Mouse (Mus musculus): ENCODE results near the gene Spag5. TPM values are rescaled to one million over a fixed set of nuclear protein-coding genes. Genes with fewer than 3 reads are reported as not detected.
"Not testable (repeated sequence)": the region's sequence is repeated elsewhere in the genome, so short reads cannot be mapped to it uniquely, and the experiment has no call there.

Spag5 gene
- total and polyA plus RNA-seq, 2 experiments from 2014 or later: 2.2 to 3.6 TPM

DNA sequence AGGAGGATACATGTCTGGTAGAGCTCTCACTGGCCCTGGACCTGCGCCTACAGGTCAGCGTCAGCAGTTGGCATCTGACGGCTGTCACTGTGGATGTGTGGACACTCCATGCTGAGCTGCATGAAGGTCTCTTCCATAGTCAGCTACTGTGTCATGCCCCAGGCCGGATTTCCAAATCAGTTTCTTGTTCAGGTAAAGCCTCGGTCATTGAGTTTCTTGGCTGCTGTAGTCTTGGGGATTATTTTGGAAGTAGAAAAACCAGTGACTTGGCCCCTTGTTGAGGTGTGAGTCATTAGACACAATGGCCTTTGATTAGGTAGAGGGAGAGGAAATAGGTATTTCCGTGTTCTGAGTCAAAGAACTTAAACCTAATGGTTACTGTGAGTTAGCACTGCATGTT is 35.8 kb upstream of the Spag5 start:
- WGBS: 94% methylated on average over 6 of the region's 6 CpGs
- Histone ChIP-seq H3K4me1 (ENCODE audit: insufficient read depth, low read length) (no peaks in the 10 kb centered on the region), H3K27ac (ENCODE audit: low read depth, low read length) (no peak overlapping the region), H3K36me3 (ENCODE audit: insufficient read depth, low read length) (peaks cover 57% of the 10 kb centered on the region), H3K9ac (replicated peaks; ENCODE audit: low read length, poor library complexity, severe bottlenecking) (no peak overlapping the region), H3K27me3 (ENCODE audit: insufficient read depth, low read length) (no peaks in the 10 kb centered on the region), H3K4me3 (ENCODE audit: low read depth, low read length) (no peak overlapping the region), H3K4me2 (ENCODE audit: low read depth, low read length, poor library complexity, severe bottlenecking) (no peak overlapping the region), H3K9me3 (ENCODE audit: low read length) (no peaks in the 10 kb centered on the region)
- DNase-seq (ENCODE audit: low spot score) (no peak), ATAC-seq (ENCODE audit: low FRiP score) (no peak)
- no peak for TF ChIP-seq CTCF (IDR thresholded peaks at IDR 0.05)

- Histone ChIP-seq H3K36me3 (ENCODE audit: insufficient read depth, low read length) (peaks cover 78% of the 10 kb centered on the region), H3K4me2 (ENCODE audit: low read depth, low read length, poor library complexity, severe bottlenecking) (no peak overlapping the region), H3K9me3 (ENCODE audit: low read length) (no peaks in the 10 kb centered on the region), H3K27me3 (ENCODE audit: insufficient read depth, low read length) (no peaks in the 10 kb centered on the region), H3K4me1 (ENCODE audit: insufficient read depth, low read length) (no peaks in the 10 kb centered on the region), H3K27ac (ENCODE audit: low read depth, low read length) (no peak overlapping the region), H3K9ac (replicated peaks; ENCODE audit: low read length, poor library complexity, severe bottlenecking) (no peak overlapping the region), H3K4me3 (ENCODE audit: low read depth, low read length) (no peak overlapping the region)
- DNase-seq (ENCODE audit: low spot score) (no peak), ATAC-seq (ENCODE audit: low FRiP score) (no peak)
- no peak for TF ChIP-seq CTCF (IDR thresholded peaks at IDR 0.05)
- WGBS: 81% methylated on average over 13 of the region's 13 CpGs
Observed at GRCm38 (mm10) chr11:78271986-78272385, 29.3 kb upstream of the Spag5 start.

GRCm38 (mm10) chr11:78275596-78275995 is 25.7 kb upstream of the Spag5 start:
- no peak for TF ChIP-seq CTCF (IDR thresholded peaks at IDR 0.05)
- H3K4me2 ChIP-seq (ENCODE audit: low read depth, low read length, poor library complexity, severe bottlenecking): no peak overlapping the region
- WGBS: 96% methylated on average over 1 of the region's 1 CpGs
- H3K9ac ChIP-seq (replicated peaks; ENCODE audit: low read length, poor library complexity, severe bottlenecking): no peak overlapping the region
- H3K36me3 ChIP-seq (ENCODE audit: insufficient read depth, low read length): peaks cover 77% of the 10 kb centered on the region
- DNase-seq (ENCODE audit: low spot score) (no peak), ATAC-seq (ENCODE audit: low FRiP score) (no peak)
- no peaks in the 10 kb centered on the region for H3K4me1 ChIP-seq (ENCODE audit: insufficient read depth, low read length)
- H3K4me3 ChIP-seq (ENCODE audit: low read depth, low read length): no peak overlapping the region
- H3K9me3 ChIP-seq (ENCODE audit: low read length): no peaks in the 10 kb centered on the region
- no peak overlapping the region for H3K27ac ChIP-seq (ENCODE audit: low read depth, low read length)
- H3K27me3 ChIP-seq (ENCODE audit: insufficient read depth, low read length): no peaks in the 10 kb centered on the region

DNA sequence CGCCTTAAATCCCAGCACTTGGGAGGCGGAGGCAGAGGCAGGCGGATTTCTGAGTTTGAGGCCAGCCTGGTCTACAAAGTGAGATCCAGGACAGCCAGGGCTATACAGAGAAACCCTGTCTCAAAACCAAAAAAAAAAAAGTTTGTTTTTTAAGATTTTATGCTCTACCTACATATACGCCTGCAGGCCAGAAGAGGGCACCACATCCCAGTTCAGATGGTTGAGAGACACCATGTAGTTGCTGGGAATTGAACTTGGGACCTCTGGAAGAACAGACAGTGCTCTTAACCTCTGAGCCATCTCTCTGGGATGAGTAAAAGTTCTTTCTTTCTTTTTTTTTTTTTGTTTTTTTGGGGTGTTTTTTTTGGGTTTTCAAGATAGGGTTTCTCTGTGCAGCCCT is 25.2 kb upstream of the Spag5 start:
- not testable (repeated sequence) for H3K4me1 ChIP-seq (ENCODE audit: insufficient read depth, low read length); H3K9me3 ChIP-seq (ENCODE audit: low read length); H3K4me2 ChIP-seq (ENCODE audit: low read depth, low read length, poor library complexity, severe bottlenecking); DNase-seq (ENCODE audit: low spot score); H3K27me3 ChIP-seq (ENCODE audit: insufficient read depth, low read length); H3K4me3 ChIP-seq (ENCODE audit: low read depth, low read length); H3K9ac ChIP-seq (replicated peaks; ENCODE audit: low read length, poor library complexity, severe bottlenecking); ATAC-seq (ENCODE audit: low FRiP score); H3K27ac ChIP-seq (ENCODE audit: low read depth, low read length)
- peak; percentile 33; the same call in 1 of the 2 replicates for TF ChIP-seq CTCF (IDR thresholded peaks at IDR 0.05)
- peaks cover 79% of the 10 kb centered on the region for H3K36me3 ChIP-seq (ENCODE audit: insufficient read depth, low read length)
- 91% methylated on average over 4 of the region's 4 CpGs for WGBS

GRCm38 (mm10) chr11:78278853-78279252 is 22.5 kb upstream of the Spag5 start:
- H3K27ac ChIP-seq (ENCODE audit: low read depth, low read length): no peak overlapping the region
- H3K4me1 ChIP-seq (ENCODE audit: insufficient read depth, low read length): no peaks in the 10 kb centered on the region
- H3K36me3 ChIP-seq (ENCODE audit: insufficient read depth, low read length): peaks cover 71% of the 10 kb centered on the region
- no peak overlapping the region for H3K4me3 ChIP-seq (ENCODE audit: low read depth, low read length)
- ATAC-seq (ENCODE audit: low FRiP score) (no peak), DNase-seq (ENCODE audit: low spot score) (no peak)
- TF ChIP-seq CTCF (IDR thresholded peaks at IDR 0.05): no peak
- no peaks in the 10 kb centered on the region for H3K27me3 ChIP-seq (ENCODE audit: insufficient read depth, low read length)
- 0 out of 2 replicates have a peak overlapping the region, but pooled peaks have one; percentile 8 for H3K9ac ChIP-seq (replicated peaks; ENCODE audit: low read length, poor library complexity, severe bottlenecking)
- no peaks in the 10 kb centered on the region for H3K9me3 ChIP-seq (ENCODE audit: low read length)
- no peak overlapping the region for H3K4me2 ChIP-seq (ENCODE audit: low read depth, low read length, poor library complexity, severe bottlenecking)
- whole genome bisulfite sequencing: 90% methylated on average over 7 of the region's 7 CpGs

DNA sequence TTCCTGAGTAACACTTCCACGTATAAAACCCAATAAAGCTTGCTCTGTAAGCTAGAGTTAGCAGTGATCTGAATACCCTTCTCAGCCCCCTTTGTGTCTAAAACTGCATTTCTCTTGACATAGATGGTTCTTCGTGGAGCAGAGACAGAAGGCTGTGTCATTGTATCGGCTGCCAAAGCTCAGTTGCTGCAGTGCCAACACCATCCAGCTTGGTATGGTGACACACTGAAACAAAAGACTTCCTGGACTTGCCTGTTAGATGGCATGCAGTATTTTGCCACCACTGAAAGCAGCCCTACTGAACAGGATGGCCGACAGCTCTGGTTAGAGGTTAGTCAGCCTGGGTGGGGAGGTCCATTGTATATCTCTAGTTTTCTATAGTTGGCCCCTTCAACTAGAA is 21.7 kb upstream of the Spag5 start:
- Histone ChIP-seq H3K9ac (replicated peaks; ENCODE audit: low read length, poor library complexity, severe bottlenecking) (no peak overlapping the region), H3K27me3 (ENCODE audit: insufficient read depth, low read length) (no peaks in the 10 kb centered on the region), H3K4me2 (ENCODE audit: low read depth, low read length, poor library complexity, severe bottlenecking) (no peak overlapping the region), H3K36me3 (ENCODE audit: insufficient read depth, low read length) (peaks cover 71% of the 10 kb centered on the region), H3K9me3 (ENCODE audit: low read length) (no peaks in the 10 kb centered on the region), H3K4me3 (ENCODE audit: low read depth, low read length) (no peak overlapping the region), H3K27ac (ENCODE audit: low read depth, low read length) (no peak overlapping the region), H3K4me1 (ENCODE audit: insufficient read depth, low read length) (no peaks in the 10 kb centered on the region)
- no peak for TF ChIP-seq CTCF (IDR thresholded peaks at IDR 0.05)
- DNase-seq (ENCODE audit: low spot score): peak; percentile 40
- no peak for ATAC-seq (ENCODE audit: low FRiP score)
- 61% methylated on average over 4 of the region's 4 CpGs for WGBS

Measured in midbrain, postnatal 0 days (tissue).